Mouse (Mus musculus) midbrain, postnatal 0 days (tissue): Measurements from ENCODE around the gene Klhl18. TPM values are rescaled to one million over a fixed set of nuclear protein-coding genes. Genes with fewer than 3 reads are reported as not detected.
A peak's percentile ranks its signal among the peaks of the same experiment; 100 is the strongest.

Experiments used
- ATAC-seq: fragments of 200-750 bp; cut with Nextera tagmentation; 2 replicates; pipeline ENCODE4 v1.8.0; 2017; ENCODE audit warnings: moderate number of reproducible peaks, mild to moderate bottlenecking, moderate TSS enrichment, moderate library complexity; ENCODE audit not compliant: low FRiP score
- DNase-seq: peaks from one replicate; pipeline ENCODE4 v3.0.0-alpha.2; 2015; ENCODE audit warnings: low spot score
- H3K27ac ChIP-seq: fragments of 300-500 bp; sonication (generic); 2 replicates; pipeline ENCODE4 v1.5.1; 2014; ENCODE audit warnings: low read depth, mild to moderate bottlenecking, low read length, mixed read lengths
- H3K27me3 ChIP-seq: fragments of 300-500 bp; sonication (generic); 2 replicates; pipeline ENCODE4 v1.6.1; 2014; ENCODE audit warnings: low read length, control low read depth, mixed read lengths; ENCODE audit not compliant: insufficient read depth
- H3K36me3 ChIP-seq: fragments of 300-500 bp; sonication (generic); 2 replicates; pipeline ENCODE4 v1.6.1; 2014; ENCODE audit warnings: low read length, control low read depth, mixed read lengths; ENCODE audit not compliant: insufficient read depth
- H3K4me1 ChIP-seq: fragments of 300-500 bp; sonication (generic); 2 replicates; pipeline ENCODE4 v1.6.1; 2014; ENCODE audit warnings: mild to moderate bottlenecking, control low read depth, antibody characterized with exemption, low read length, mixed read lengths; ENCODE audit not compliant: insufficient read depth
- H3K4me2 ChIP-seq: fragments of 300-500 bp; sonication (generic); 2 replicates; pipeline ENCODE4 v1.6.1; 2014; ENCODE audit warnings: low read depth, mild to moderate bottlenecking, low read length, mixed read lengths; ENCODE audit not compliant: poor library complexity, severe bottlenecking
- H3K4me3 ChIP-seq: fragments of 300-500 bp; sonication (generic); 2 replicates; pipeline ENCODE4 v1.5.1; 2014; ENCODE audit warnings: low read depth, mild to moderate bottlenecking, low read length, moderate library complexity
- H3K9ac ChIP-seq: fragments of 300-500 bp; sonication (generic); replicated peaks from 2 replicates; pipeline ENCODE4 v1.6.1; 2014; ENCODE audit warnings: mild to moderate bottlenecking, low read length, moderate library complexity, mixed read lengths; ENCODE audit not compliant: poor library complexity, severe bottlenecking
- H3K9me3 ChIP-seq: fragments of 300-500 bp; sonication (generic); 2 replicates; pipeline ENCODE4 v1.6.1; 2016; ENCODE audit warnings: low read length, control low read depth
- CTCF ChIP-seq: IDR thresholded peaks from 2 replicates; pipeline ENCODE4 v1.5.1; 2016; ENCODE audit warnings: antibody characterized with exemption, mild to moderate bottlenecking
- WGBS: fragments of 180-500 bp; shearing (Covaris S2); extraction: QIAGEN DNeasy Blood & Tissue Kit; methylation state at CpG from one replicate; pipeline ENCODE4 v1.1.7; 2014; 5-methylcytosine and 5-hydroxymethylcytosine counted together
- polyA plus RNA-seq: library from polyadenylated mRNA; unstranded; fragments of >200 nt; fragmentation: Nextera tagmentation; extraction: Ambion mirVana; gene quantifications from 2 replicates; pipeline ENCODE4 v1.2.1, GENCODE M21; 2015
- total RNA-seq: library from RNA; depleted of rRNA; stranded (reverse); fragments of >200 nt; gene quantifications from 2 replicates; pipeline ENCODE4 v1.2.3, GENCODE M21; 2014

Gene Klhl18
- total and polyA plus RNA-seq, 2 experiments from 2014 or later: 25.9 to 40.1 TPM

- Histone ChIP-seq H3K9me3 (no peaks in the 10 kb centered on the region), H3K36me3 (peaks cover 13% of the 10 kb centered on the region), H3K4me2 (no peak overlapping the region), H3K4me3 (no peak overlapping the region), H3K27ac (no peak overlapping the region), H3K9ac (no peak overlapping the region), H3K4me1 (no peaks in the 10 kb centered on the region), H3K27me3 (no peaks in the 10 kb centered on the region)
- no peak for ATAC-seq
- TF ChIP-seq CTCF: peak; percentile 21; the same call in 1 of the 2 replicates
- WGBS: 70% methylated on average over 3 of the region's 5 CpGs
- DNase-seq: no peak
These were observed 36.4 kb downstream of the Klhl18 start for GRCm38 (mm10) chr9:110440049-110440448.

- H3K9me3 ChIP-seq: no peaks in the 10 kb centered on the region
- no peaks in the 10 kb centered on the region for H3K27me3 ChIP-seq
- ATAC-seq: no peak
- 96% methylated on average over 11 of the region's 11 CpGs for WGBS
- no peak overlapping the region for H3K9ac ChIP-seq
- no peaks in the 10 kb centered on the region for H3K4me1 ChIP-seq
- H3K27ac ChIP-seq: no peak overlapping the region
- no peak overlapping the region for H3K4me2 ChIP-seq
- DNase-seq: no peak
- no peak for TF ChIP-seq CTCF
- H3K4me3 ChIP-seq: no peak overlapping the region
- peaks cover 40% of the 10 kb centered on the region for H3K36me3 ChIP-seq
These were observed 40.5 kb downstream of the Klhl18 start for GRCm38 (mm10) chr9:110436041-110436440.

GRCm38 (mm10) chr9:110433045-110433444 is 43.4 kb downstream of the Klhl18 start:
- DNase-seq (no peak), ATAC-seq (no peak)
- Histone ChIP-seq H3K4me2 (no peak overlapping the region), H3K27me3 (no peaks in the 10 kb centered on the region), H3K4me3 (no peak overlapping the region), H3K9ac (peak overlapping the region; percentile 8; the same call in 1 of the 2 replicates), H3K9me3 (no peaks in the 10 kb centered on the region), H3K4me1 (no peaks in the 10 kb centered on the region), H3K27ac (no peak overlapping the region), H3K36me3 (peaks cover 67% of the 10 kb centered on the region)
- 90% methylated on average over 2 of the region's 2 CpGs for WGBS
- TF ChIP-seq CTCF: no peak

- Histone ChIP-seq H3K4me1 (no peaks in the 10 kb centered on the region), H3K27ac (no peak overlapping the region), H3K36me3 (peaks cover 80% of the 10 kb centered on the region), H3K9ac (no peak overlapping the region), H3K4me2 (no peak overlapping the region), H3K9me3 (no peaks in the 10 kb centered on the region), H3K27me3 (no peaks in the 10 kb centered on the region), H3K4me3 (no peak overlapping the region)
- no peak for TF ChIP-seq CTCF
- WGBS: 64% methylated on average over 8 of the region's 8 CpGs
- DNase-seq (peak; percentile 38), ATAC-seq (no peak)
These were observed 45.3 kb downstream of the Klhl18 start for GRCm38 (mm10) chr9:110431241-110431640.

GRCm38 (mm10) chr9:110419511-110420112 is 56.9 kb downstream of the Klhl18 start, which contains the start of gene Ngp:
TSS of gene Ngp (plus strand) at chr9:110419747.
- WGBS: 92% methylated on average over 12 of the region's 12 CpGs
- ATAC-seq: no peak

GRCm38 (mm10) chr9:110413785-110414184 is 62.7 kb downstream of the Klhl18 start:
- WGBS: 49% methylated on average over 9 of the region's 9 CpGs
- no peak overlapping the region for H3K9ac ChIP-seq
- peak; percentile 57 for DNase-seq
- TF ChIP-seq CTCF: peak; percentile 71
- no peak overlapping the region for H3K4me2 ChIP-seq
- H3K27ac ChIP-seq: no peak overlapping the region
- H3K9me3 ChIP-seq: no peaks in the 10 kb centered on the region
- no peaks in the 10 kb centered on the region for H3K27me3 ChIP-seq
- ATAC-seq: no peak
- H3K4me1 ChIP-seq: no peaks in the 10 kb centered on the region
- no peak overlapping the region for H3K4me3 ChIP-seq
- no peaks in the 10 kb centered on the region for H3K36me3 ChIP-seq

More at GRCm38 (mm10) chr9:110419511-110420112, 56.9 kb downstream of the Klhl18 start, which contains the start of gene Ngp:
- no peak within 1 kb of the TSS for H3K4me2 ChIP-seq
- H3K9me3 ChIP-seq: no peaks in the 10 kb centered on the region
- no peaks in the 10 kb centered on the region for H3K4me1 ChIP-seq
- no peak for DNase-seq
- no peak within 1 kb of the TSS for H3K27ac ChIP-seq
- no peak within 1 kb of the TSS for H3K9ac ChIP-seq
- TF ChIP-seq CTCF: no peak
- no peaks in the 10 kb centered on the region for H3K27me3 ChIP-seq
- H3K4me3 ChIP-seq: no peak within 1 kb of the TSS
- H3K36me3 ChIP-seq: no peaks in the 10 kb centered on the region
